Mouse (Mus musculus): ENCODE data around the gene Zbtb44.

GRCm38 (mm10) chr9:31087466-31087865, 57.0 kb downstream of the Zbtb44 start:
- TF ChIP-seq POLR2A (IDR thresholded peaks at IDR 0.05; ENCODE audit: borderline replicate concordance, low read depth, low read length): no peak
- no peak for TF ChIP-seq CTCF (IDR thresholded peaks at IDR 0.05; ENCODE audit: low read depth, low read length)

Data from bone marrow macrophage, adult 2 months (primary cell).